Mouse (Mus musculus) thymus, adult 18-20 months (tissue): Measurements from ENCODE around the gene Pde10a.

ENCODE experiments used
- DNase-seq, 2 experiments: peaks; one replicate each; pipeline ENCODE4 v3.0.0; 2022; ENCODE audit warnings: mixed read lengths in 2 of 2

Gene Pde10a

DNA sequence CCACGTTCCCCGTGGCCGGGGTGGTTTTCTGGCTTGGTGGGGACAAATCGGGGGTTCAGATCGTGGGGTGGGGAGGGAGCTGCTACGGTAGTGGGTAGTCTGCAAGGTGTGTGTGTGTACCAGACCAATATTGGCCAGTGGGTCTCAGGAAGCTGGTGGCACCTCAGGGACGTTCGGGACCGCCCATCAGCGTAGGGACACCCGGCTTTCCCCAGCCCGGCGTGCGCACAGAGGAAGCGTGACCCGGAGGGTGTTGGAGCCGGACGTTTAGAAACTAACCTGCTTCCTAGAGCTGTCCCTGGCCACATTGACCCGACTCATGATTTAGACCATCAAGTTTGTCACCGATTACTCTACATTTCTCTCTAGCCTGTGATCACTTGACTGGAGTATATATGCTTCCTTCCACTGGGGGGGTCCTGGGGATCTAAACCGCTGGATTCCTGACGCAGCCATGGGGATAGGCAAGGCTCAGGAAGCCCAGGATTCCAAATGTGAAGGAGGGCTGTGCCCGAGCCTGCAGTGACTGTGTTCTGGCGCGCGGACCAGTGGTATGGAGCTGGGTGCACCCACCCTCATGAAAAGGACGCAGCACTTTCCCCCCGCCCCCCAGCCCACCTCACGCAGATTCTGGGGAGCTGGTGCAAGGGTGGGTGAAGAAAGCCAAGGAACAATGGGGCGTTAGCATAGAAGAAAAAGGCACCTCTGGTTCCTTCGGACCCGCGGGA is 277.2 kb downstream of the Pde10a start:
- DNase-seq = no peak

DNA sequence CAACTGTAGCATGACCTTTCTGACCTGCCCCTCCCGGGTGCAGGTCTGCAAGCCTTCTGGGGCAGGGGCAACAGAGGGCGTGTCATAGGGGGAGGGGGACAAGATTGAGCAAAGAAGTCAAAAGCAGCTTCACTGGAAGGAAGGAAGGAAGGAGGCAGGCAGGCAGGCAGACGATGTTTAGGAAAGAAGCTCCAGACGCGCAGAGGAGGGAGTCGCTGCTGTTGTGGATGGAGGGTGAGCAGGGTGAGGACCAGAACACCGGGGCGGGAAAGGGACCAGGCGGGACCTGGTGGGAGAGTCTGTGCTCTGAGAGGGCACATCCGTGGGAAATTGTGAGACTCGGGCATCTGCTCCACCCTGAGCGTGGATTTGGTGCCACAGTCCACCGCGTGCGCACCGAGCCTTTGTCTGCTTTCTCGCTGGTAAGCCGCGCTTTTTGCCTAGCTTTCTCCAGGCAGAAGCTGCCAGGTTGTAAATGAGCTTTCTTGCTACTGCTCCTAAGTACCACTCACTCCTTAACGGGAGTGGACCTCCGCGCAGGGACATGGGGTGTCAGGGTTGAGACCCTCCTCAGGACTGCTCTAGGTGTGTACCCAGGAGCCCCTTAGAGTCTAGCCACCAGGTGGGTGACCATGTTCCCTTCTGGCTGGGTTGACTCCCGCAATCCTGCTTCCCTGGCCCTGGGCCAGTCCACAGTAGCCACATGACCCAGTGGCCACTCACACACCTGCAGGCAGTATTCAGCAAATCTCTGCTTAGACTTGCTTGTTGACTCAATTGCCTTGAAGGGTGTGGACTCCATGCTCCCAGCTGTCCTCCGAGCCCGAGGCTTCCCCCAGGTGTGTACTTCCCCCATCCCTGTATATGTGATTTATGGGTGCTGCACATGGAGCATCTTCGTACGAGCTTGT is 278.0 kb downstream of the Pde10a start:
- DNase-seq = no peak

DNA sequence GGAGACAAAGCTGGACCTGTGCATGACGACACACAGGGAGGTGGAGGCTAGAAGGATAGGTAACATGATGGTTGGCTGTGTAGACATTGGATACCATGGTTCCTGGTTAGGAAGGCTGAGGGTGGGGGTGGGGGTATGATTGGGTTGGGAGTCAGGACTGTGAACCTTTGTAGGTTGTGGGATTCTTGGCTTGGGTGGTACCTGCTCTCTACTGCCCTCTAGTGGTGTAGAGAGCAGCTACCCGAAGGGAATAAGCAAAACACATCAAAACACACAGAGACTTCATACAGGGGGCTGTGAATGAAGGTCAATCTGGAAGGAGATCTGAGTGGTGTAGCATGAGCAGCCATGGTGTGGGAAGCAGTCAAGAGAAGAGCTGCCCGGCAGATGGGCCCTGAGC is 282.2 kb downstream of the Pde10a start:
- no peak for DNase-seq

DNA sequence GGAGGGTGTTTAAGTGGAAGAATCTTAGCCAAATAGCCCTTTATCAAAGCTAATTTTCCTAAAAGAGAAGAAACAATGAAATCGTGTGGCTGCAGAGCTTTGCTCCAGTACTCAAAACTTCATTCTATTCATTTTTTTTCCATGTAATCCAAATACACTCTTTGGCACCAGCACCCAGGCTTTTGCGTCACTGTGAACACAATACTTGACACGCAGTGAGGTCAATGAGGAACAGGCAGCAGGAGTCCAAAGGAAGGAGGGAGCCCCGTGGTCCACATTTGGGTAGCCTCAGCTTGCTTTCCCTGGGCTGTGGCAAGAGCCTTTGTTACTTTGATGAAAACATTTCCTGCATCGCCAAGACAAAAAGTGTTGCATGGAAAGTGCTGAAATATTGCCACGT is 284.6 kb downstream of the Pde10a start:
- DNase-seq = no peak

DNA sequence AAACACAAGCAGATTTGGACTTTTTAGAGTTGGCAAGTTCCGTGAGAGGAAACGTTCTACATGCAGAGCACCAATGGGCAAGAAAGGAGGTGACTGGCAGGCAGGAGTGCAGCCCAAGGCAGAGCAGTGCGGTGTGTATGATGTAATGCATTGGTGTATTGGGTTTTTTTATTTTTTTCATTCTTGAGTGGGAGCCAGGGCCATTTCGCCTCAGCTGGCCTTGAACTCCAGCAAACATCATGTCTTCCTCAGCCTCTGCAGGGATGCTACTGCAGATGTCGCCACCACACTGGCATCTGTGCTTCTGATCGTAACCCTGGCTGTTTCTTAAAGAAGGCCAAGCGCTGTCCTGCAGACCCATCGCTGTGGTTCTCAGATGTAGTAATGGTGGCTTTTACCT is 285.0 kb downstream of the Pde10a start:
- no peak for DNase-seq

GRCm38 (mm10) chr17:8812228-8812865 is 287.2 kb downstream of the Pde10a start:
- no peak for DNase-seq

- DNase-seq = no peak
These were observed 288.8 kb downstream of the Pde10a start for GRCm38 (mm10) chr17:8813773-8814491.

DNA sequence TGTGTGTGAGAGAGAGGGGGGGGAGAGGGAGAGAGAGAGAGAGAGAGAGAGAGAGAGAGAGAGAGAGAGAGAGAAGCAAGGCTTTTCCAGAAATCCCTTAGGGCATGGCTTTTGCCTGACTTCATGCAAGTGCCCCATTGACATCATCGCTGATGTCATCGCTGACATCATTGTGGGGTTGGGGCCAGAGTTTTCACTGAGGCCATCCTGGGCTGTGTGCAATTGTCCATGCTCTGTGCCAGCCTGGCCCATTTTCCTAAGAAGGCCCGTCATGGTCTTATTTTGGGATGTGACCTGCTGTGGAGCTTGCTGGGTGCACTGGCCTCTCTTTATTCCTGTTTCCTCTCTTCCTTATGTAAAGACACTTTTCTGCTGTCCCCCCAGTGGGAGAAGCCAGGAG is 290.2 kb downstream of the Pde10a start:
- DNase-seq = no peak

GRCm38 (mm10) chr17:8815864-8816263 is 290.7 kb downstream of the Pde10a start:
- no peak for DNase-seq

- DNase-seq = no peak
These were observed 293.5 kb downstream of the Pde10a start for GRCm38 (mm10) chr17:8818675-8819074.

- DNase-seq = no peak
These were observed 298.4 kb downstream of the Pde10a start for GRCm38 (mm10) chr17:8823548-8823947.

DNA sequence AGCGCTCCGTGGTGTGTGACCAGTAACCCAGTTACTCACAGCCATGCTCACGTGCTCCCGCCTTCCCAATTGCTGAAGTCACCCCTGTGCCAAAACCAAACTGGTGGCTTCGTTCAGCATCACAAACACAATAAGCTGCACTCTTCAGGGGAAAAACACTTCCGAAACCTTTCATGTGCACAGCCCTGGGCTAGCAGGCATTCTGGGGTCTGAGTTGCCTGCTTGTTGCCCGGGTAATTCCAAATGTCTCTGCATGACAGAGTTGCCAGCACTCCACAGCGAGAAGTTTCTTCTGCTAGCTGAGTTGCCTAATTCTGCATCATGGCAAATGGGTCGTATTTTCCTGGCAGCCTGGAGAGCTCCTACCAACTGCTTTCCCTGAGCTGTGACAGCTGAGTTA is 302.0 kb downstream of the Pde10a start:
- DNase-seq = no peak

GRCm38 (mm10) chr17:8831001-8831400 is 305.8 kb downstream of the Pde10a start:
- DNase-seq = no peak

GRCm38 (mm10) chr17:8836292-8836691 is 311.1 kb downstream of the Pde10a start:
- no peak for DNase-seq

- DNase-seq = no peak
These were observed 313.1 kb downstream of the Pde10a start for GRCm38 (mm10) chr17:8838252-8838651.

DNA sequence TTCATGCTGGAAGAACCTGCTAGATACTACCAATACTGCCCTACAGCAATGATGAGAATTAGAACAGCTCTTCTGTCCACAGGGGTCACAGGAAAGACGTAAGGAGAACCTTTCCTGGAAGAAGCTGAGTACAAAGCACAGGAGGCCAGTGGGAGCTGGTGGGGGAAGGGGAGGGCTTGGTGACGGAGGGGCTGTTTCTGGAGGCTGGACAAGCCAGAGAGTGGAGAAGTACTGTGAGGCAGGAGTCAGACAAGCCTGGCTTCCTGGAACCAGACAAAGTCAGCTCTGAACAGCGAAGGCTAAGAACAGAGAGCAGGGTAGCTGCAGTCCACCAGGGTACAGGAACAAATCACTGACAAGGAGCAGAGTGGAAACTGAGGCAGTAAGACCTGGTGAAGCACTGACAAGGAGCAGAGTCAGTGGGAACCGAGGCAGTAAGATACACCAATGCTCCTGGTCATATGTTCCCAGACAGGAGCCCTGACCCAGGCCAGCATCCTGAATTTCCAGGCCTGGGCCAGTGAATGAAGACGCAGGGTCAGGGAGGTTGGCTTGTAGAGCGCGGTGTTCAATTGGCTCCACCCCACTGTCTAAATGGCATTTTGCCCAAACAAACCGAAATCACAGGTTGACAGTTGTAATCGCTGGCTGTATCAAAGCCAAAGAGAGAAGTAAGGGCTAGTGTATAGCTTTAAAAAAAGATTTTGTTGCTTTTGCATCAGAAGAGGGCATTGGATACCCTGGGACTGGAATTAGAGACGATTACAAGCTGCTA is 314.3 kb downstream of the Pde10a start:
- no peak for DNase-seq

DNA sequence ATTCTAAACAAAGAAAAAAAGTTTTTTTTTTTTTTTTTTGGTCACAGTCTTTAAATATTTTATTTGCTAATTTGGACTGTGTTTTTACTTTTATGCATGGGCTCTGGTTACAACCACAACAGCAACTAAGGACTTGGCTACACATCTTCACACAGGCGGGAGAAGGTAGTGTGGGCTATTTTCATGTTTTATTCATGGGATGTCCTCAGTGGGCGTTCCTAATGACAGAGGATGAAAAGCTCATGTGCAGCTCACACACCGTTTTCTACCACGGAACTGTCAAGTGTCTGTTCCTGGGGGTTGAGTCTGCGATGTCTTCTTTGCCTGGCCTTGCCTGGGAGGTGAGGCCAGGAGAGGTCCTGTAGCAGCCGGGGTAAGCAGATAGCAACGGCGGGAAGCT is 315.9 kb downstream of the Pde10a start:
- no peak for DNase-seq

- DNase-seq = no peak
These were observed 316.8 kb downstream of the Pde10a start for GRCm38 (mm10) chr17:8841897-8842540.

GRCm38 (mm10) chr17:8842662-8843061 is 317.5 kb downstream of the Pde10a start:
- DNase-seq = no peak

- DNase-seq = no peak
These were observed 318.8 kb downstream of the Pde10a start for GRCm38 (mm10) chr17:8843941-8844340.

GRCm38 (mm10) chr17:8846506-8846905 is 321.3 kb downstream of the Pde10a start:
- DNase-seq = peak in 1 of 2 experiments; percentile 29

DNA sequence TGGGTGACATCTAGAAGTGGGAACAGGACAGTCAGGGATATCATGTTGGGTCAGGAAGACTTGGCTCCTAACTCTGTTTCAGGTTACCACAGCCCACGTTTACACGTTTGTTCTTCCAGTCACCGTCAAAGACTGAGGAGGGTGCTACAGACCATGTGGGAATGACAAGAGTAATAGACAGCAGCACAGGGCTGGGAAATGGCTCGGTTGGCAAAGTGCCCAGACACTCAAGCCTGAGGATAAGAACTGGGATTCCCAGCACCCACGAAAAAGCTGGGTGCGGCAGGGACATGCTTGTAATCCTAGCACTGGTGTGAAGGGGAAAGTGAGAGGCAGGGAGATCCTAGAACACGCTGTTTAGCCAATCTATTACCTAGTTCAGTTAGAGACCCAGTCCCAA is 322.4 kb downstream of the Pde10a start:
- no peak for DNase-seq
